Mouse (Mus musculus) adrenal gland, adult (tissue): ENCODE data around the gene 9330182L06Rik.
A peak's percentile ranks its signal among the peaks of the same experiment; 100 is the strongest.

ENCODE experiments used
- DNase-seq, 2 experiments: peaks; one replicate each; pipeline ENCODE4 v3.0.0; 2022 to 2023; ENCODE audit warnings: low spot score in 1 of 2; ENCODE audit not compliant: inconsistent age in 2 of 2

Gene 9330182L06Rik

DNA sequence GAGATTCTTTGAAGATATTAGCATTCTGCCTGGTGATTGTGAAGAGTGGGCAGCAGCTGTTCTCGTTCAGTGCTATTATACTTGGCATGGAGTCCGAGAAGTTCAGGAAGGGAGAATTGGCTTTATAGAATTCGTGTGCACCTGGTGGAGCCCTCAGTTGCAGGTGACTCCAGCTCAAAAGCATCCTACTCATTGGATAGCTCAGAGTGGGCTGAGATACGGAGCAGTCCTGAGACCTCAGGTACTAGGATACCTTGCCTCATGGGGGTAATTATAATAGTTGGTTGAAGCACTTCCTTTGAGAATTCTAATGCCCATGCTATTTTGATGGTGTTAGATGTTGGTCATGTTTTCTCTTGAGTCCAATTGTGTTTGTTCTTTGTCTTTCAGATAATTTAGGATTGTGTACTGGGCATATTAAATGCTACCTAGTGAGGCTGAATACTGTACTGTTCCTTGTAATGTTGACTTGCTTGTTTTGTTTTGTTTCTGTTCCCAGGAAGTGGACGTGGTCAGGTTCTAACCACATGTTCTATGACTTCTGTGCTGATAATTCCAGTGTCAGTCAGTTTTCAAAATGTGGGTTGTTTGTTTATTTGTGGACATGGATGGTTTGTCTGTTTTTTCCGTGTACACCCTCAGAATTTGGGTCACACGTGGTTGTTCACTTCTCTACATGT is 96.2 kb downstream of the 9330182L06Rik start:
- DNase-seq = no peak

DNA sequence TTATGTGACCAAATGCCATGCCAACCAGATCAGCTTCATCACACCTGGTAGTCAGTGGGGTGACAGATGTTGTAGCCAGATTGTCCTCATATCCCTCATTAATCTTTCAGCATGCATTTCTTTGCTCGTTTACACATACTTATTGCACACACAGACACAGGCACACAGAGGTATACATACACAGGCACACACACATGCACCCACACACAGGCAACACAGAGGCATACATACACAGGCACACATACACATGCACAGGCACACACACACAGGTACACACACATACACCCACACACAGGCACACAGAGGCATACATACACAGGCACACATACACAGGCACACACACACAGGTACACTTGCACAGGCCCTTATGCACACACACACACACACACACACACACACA is 99.0 kb downstream of the 9330182L06Rik start:
- no peak for DNase-seq

DNA sequence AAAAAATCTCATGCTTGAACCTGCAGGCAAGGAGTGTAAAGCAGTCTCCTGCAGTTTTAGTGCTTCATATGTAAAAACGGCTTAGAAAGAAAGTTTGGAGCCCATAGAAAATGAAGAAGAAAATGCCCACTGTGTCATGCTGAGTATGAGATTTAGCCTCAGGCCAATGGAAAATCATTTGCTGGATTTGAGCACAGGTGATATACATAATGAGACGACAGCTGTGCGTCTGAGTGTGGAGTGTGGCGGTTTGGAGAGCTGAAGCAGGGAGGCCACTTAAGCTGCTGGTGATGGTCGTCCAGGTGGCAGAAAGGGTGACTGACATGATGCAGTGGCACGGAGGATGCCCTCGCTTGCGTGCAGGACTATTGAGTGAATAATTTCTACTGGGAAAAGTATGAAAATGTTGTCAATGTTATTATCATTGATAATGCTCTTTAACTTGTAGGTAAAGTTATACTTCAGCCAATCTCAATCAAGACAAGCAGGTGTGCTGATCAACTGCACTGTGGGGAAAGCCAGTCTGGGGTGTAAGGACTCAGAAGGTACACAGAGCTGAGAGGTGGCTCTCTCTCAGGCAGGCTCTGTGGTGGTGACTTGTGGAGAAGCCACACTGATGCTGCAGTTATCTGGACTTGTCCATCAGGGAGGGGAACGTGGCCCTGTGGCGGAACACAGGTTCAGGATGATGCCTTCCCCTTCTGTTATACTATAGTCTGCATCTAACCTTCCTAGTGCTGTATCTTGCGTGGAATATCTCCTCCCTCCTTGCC is 102.2 kb downstream of the 9330182L06Rik start:
- DNase-seq = no peak

DNA sequence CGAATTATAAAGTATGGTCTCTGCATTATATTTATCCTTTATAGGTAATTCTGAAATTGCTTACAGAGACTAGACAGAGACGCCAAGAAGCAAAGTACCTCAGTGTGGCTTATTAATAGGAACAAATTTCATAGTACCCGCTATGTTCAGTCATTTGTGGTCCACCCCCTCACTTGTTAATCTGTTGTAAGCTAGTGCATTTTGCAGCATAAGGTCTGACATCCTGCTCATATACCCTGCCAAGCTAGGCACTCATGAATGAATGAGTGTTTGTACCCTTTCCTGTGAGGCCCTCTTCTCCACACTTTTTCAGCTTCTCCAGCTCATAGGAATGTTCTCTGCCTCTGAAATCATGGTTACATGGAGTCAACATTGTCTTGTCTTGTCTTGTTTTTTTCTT is 105.2 kb downstream of the 9330182L06Rik start:
- no peak for DNase-seq

DNA sequence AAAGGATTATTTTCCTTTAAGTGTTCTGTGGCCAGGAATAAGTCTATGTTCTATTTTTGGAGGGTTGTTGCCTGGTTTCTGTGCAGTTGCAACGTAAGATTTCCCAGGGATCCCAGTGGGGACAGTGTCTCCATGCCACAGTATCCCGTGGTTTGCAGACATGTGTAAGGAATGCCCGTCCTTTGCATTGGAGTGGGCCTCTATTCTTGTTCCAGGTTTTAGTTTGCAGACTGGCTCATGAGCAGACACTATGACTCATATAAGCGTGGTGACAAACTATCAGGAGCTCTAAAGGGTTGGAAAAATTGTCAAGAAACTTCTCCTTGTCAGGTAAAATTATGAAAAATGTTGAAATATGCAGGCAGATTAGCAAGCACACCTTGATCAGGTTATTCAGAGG is 107.4 kb downstream of the 9330182L06Rik start:
- no peak for DNase-seq

DNA sequence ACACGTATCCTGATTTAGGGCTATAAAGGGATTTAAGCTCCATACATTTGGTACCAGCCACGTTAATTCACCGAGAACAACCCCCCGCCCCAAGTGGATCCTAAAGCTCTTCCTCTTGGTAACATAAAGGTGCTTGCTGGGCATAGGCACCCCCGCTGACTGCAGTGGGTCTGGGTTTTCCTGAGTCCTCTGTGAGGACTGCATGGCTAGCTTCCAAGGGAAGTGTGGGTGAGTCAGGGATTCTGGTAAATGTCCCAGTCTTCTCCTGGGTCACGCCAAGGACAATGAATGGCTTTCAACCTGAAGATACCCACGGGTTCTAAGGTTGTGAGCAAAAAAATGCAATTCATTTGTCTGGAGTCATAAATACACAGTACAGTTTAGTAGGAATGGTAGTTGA is 124.0 kb downstream of the 9330182L06Rik start:
- DNase-seq = peak; percentile 68 to 94

DNA sequence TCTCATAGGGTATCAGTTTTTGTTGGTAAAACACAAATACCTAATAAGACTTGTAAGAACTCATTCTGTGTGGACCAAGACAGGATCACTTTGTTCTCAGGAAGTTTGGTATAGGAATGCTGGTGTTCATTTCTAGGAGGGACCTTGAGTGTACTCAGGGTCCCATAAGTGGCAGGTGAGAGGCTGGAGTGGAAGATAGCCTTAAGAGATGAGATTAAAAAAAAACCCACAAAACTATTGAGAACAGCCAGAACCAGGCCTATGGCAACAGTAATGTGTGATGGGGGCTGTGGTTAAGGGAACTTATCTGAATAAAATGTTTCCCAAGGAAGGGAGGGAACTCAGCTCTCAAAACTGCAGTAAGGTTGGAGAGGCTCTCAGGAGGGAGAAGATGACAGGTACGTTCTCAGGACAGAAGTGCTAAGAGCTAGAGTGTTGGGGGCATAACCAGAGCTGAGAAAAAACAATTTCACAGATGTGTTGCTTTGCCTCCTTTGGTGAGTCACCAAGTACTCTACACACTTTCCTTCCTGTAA is 126.0 kb downstream of the 9330182L06Rik start:
- no peak for DNase-seq

DNA sequence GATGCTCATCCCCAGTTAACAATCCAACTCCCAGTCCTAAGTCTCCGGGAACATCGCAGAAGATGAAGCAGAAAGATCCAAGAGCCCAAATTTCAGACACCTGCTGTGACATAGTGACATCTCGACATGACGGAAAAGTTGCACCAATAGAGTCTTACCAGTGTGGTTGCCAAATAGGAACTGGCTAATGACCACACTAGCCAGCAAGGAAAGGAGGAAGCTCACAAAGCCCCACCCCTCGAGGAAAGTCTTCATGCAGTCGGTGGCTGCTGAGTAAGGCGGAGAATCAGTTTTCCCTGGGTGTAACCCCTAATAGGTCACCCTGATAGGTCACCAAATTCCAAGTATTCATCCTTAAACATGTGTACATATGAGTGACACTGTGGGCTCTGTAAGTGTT is 151.2 kb downstream of the 9330182L06Rik start:
- DNase-seq = no peak

DNA sequence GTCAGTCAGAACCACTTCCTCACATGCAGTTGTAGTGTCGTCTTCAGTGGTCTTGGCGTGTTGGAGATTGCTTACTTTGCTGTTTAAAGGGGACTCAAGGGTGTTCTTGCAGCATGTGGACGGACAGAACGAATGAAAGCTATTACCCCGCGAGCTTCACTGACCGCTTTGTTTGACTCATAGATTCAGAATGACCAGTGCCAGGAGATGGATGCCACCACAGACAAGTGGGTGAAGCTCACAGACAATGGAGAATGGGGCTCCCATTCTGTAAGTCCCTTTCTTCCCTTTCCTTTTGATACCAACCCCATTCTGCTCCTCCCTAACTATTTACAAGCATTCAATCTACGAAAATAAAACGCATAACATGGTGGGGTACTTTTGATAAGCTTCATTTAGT is 151.9 kb downstream of the 9330182L06Rik start:
- DNase-seq = no peak

DNA sequence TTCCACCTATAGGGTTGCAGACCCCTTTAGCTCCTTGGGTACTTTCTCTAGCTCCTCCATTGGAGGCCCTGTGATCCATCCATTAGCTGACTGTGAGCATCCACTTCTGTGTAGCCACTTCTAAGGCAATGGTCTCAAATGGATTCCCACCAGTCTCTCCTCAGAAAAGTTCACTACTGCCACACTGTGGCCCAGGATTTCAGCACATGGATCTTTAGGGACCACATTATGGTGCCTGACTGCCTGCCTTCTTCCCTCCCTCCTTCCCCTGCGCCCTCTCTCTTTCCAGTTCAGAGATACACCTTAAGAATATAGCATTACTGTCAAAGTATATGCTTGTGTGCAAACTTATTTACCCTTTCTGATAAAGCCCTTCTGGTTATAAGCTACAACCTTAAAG is 154.0 kb downstream of the 9330182L06Rik start:
- peak; percentile 9 to 47 for DNase-seq

DNA sequence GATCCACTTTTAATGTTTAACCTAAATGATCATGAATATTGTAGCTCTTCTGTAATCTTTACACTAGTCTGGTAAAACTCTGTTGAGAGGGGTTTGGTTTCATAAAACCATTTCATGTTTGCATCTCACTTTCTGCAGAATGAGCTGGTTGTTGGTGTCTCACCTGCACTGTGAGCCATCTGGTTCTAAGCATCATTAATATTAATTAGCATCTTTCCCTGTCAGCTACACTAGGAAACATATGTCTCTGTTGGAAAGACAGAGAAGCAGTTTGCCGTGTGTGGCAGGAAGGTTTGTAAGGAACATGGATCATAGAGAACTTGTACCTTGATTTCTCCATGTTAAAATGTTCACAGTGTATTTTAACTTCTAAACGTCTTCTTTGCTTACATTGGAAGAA is 158.5 kb downstream of the 9330182L06Rik start:
- no peak for DNase-seq

DNA sequence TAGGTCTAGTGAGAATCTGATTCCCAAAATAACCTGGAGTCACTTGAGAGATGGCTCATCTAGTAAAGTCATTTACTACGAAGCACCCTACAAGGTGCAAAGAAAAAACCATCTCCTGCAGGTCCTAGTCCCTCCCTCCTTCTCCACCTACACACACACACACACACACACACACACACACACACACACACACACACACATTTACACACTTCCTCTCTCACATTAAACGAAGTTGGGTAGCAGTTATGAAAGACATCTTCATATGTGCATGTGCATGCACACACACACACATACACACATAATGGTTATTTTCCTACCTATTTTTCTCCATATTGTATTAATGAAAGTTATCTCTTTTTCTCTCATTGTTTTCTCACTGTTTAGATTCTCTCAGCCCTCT is 161.2 kb downstream of the 9330182L06Rik start:
- DNase-seq = no peak

DNA sequence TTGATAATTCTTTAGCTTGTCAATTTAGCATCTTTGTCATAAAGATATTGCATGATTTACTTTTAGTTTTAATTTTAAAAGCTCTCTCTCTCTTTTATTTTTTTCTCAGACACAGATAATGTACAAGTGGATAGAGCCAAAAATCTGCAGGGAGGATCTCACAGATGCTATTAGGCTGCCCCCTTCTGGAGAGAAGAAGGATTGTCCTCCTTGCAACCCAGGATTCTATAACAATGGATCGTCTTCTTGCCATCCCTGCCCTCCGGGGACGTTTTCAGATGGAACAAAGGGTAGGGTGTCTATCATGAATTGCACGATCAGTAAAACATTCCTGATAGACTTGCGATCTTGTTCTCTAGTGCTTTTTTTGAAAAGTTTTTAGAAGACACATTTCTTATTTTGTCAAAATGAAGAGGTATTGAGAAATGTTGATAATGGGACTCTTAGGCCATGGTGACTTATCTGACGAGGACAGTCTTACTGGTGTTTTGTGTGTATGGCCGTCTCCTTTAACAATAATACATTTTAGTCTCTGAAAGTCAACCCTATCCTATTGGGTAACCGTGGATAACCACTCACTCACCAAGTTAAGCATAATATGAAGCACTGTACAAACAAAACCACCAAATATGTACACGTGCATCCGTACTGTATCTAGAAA is 161.8 kb downstream of the 9330182L06Rik start:
- DNase-seq = peak; percentile 10 to 71

DNA sequence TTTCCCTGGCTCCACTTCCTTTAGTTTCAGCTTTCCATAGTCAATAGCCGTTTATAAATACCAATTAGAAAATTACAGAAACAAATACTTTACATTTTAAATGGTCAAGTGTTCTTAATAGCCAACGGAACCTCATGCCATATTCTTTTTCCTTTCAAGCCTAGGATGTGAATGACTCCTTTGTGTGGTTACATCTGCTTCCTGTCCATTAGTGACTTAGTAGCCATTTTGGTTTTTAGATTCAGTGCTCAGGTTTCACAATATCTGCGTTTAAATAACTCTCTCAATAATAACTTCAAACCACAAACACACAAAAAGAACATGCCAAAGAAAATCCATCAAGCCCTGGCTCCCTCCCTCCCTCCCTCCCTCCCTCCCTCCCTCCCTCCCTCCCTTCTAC is 162.8 kb downstream of the 9330182L06Rik start:
- no peak for DNase-seq

DNA sequence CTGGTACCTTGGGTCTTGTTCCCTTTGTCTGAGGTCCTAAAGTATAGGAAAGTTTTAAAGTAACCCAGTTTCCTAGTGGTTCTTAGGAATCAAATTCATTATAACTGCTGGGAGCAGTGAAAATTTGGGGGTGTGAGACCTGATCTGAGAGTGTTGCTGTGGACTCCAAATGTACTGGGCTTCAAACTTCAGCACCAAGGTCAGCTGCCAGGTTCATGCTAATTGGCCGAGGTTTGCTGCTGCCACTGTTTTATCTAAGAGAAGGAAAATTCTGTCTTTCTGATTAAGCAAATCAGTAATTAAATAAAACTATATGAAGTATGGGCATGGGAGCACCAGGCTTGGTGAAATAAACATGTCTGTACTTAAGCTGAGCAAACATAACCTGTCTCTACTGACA is 180.2 kb downstream of the 9330182L06Rik start:
- DNase-seq = peak in 1 of 2 experiments; percentile 29

DNA sequence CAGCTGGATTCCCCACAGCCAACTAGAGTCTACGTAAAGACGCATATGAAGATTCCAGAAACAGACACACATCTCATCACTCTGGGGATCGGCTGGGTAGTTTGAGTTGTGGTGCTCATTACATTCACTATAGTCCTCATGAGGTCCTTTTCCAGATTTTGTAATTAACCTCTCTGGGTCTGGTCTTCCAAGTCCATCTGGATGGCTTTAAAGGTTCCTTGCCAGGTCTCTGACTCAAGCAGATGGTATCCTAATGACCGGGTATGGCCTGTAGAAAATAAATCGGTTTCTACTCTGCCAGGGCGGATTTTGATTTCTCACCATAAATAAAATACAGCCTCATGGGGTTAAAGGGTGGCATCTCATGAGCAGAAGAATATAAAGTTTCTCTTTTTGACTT is 183.0 kb downstream of the 9330182L06Rik start:
- no peak for DNase-seq

DNA sequence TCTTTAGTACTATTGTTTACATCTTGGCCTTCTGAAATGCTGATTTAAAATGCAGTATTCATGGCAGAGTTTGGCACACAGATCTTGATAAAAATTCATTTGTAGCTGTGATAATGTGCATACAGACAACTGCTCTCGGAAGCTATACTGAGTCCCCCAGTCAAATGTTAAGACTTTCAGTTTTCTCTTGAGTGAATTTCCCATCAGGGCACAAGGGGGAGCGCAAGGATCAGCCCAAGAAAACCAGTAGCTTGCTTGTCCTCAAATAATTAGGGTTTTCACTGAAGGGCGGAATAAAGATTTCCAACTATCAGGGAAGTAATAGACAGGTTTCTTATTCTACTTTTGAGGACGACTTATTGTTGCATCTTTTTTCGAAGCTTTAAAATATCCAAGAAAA is 183.7 kb downstream of the 9330182L06Rik start:
- peak in 1 of 2 experiments; percentile 22 for DNase-seq

DNA sequence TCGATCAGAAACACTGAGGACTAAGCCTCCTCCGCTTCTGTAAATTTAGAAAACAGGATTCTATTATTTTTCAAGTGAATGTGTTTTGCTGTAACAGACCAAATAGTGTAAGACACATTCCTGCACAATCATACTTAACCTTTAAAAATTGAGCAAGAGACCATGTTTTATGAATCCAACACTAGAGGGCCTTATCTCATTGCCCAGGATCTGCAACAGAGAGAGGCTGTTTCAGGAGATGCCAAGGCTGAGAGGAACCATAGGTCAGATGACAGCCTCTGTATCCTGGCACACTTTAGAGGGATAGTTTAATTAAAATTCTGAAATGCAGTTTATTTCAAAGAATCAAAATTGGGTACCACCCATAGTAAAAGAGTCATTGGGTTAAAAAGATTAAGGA is 187.4 kb downstream of the 9330182L06Rik start:
- peak in 1 of 2 experiments; percentile 29 for DNase-seq

DNA sequence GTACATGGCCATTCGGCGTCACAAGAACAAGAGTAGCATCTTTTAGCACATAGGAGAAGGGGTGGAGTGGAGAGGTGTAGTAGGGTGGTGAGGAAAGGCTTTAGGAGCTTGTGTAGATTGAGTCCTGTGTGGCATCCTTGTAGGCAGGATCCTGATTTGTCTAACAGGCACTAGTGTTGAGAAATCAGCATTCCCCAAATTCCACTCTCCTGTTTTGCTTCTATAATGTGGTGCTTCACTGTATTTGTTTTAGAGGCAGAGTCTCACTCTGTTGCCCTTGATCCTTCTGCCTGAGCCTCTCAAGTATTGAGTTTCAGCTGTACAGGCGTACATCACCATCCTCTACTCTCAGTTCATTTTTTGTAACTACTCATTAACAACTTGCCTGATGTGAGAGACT is 211.7 kb downstream of the 9330182L06Rik start:
- DNase-seq = no peak

DNA sequence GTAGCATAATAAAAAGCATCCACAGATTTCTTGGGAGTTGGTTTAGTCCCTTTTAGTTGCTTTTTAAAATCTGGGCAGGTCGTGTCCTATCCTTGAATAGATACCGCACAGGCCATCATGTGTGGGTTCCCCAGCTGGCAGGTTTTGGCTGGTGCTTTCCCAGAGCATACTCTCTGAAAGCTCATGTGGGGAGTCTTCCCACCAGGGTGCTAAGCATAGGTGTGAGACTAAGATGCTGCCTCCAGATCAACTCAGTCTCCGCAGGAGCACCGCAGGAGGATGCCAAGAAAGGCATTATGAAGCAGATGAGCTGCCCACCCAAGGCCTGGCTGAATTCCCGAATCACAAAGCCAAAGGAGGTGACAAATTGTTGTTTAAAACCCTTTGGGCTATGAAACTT is 229.5 kb downstream of the 9330182L06Rik start:
- no peak for DNase-seq

DNA sequence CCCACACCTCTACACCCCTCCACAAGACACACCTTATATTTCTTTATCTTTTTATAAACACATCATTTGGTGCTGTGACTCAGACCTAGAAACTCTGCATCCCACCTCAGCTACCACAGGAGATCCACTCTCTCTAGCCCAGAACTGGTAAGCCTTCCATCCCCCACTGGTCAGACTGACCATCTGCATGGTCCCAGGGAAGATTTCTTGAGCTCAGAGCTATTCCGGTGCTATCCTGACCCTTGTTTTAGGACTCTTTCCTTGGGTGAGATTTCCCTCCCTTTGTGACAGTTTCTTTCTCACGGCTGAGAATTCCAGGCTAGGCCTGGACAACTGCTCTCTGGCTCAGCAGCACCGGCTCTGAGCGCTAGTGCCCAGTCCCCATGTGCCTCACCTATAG is 231.3 kb downstream of the 9330182L06Rik start:
- no peak for DNase-seq

DNA sequence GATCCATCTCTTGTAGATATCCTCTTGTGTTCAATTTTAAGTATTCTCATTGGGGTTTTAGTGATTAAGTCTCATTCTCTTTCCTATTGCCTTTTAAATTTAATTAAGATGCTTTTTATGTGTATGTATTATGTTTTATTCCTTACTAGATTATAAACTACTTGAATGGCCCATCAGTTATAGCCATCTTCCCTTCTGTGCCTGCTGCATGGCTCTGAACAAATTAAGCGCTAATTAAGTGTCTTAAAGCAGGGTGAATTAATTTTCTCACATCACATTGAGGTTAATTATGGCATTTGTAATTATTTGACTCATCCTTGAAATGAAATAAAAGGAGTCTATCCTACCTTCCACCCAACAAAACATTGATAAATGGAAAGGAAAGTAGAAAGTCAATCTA is 245.1 kb downstream of the 9330182L06Rik start:
- no peak for DNase-seq
